Mouse (Mus musculus) embryo, embryonic 10.5 days (tissue): ENCODE results near the gene Lhfpl2.
A peak's percentile ranks its signal among the peaks of the same experiment; 100 is the strongest.

Experiments
- DNase-seq: peaks from one replicate; pipeline ENCODE4 v3.0.0-alpha.2; 2015; ENCODE audit warnings: low spot score

Lhfpl2 gene

DNA sequence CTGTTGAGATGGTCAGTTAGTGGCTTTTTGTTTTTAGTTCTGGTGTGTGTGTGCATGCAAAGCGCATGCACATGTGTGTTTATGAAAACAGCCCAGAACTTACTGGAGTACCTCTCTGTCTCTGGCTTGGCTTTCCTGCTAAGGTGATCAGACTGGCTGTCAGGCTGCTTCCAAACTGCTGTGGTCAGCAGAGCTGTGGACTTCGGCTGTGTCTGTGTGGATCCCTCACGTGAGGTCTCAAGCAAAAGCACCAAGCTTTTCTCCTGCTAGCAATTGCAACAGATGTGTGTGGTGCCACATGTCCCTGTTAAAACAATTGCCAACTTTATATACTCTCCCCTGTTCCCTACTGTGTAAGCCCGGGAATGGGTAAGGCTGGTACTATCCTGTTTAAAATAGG is 82.8 kb downstream of the Lhfpl2 start:
- DNase-seq: no peak

DNA sequence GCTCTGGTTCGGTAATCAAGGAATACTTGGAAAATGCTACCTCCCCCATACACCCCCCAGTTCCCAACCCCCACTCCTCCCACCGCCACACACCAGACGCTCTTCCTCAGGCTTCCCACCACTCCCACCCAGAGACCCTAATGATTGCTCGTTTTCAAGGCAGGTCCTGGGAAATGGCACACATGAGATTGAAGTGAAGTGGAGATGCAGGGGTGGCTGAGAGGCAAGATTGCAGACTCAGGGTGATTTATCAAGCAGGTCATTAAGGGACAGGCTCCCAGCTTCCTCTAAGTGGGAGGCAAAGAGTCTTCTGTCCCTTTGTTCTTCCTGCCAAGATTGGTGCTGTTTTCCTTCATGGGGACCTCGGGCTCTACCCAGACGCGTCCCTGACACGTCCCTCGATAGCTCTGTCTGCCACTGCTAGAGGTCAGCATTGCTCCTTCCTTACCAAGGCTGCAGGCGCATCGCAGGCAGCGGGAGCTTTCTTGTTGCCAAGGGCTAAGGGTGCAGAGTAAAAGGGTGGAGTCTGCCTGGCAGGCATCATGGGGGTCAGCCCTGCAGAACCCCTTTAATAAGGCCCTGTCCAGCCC is 85.6 kb downstream of the Lhfpl2 start:
- DNase-seq: peak; percentile 69

DNA sequence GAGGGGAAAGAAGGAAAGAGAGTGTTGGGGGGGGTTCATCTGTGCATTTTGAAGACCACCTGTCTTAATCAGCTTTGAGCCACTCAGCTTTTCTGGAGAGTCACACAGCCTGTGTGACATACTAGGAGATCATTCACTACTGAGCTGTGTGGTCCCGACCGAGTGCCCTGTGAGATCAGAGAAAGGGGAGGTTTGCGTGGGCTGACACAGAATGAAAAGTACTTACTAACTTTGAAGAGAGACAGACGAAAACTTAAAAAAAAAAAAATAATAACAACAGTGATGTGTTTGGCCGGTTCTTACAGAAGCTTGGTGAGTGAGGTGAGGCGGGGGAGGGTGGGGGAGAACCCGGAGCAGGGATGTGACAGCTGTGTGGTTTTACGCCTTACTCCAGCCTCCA is 86.9 kb downstream of the Lhfpl2 start:
- no peak for DNase-seq

DNA sequence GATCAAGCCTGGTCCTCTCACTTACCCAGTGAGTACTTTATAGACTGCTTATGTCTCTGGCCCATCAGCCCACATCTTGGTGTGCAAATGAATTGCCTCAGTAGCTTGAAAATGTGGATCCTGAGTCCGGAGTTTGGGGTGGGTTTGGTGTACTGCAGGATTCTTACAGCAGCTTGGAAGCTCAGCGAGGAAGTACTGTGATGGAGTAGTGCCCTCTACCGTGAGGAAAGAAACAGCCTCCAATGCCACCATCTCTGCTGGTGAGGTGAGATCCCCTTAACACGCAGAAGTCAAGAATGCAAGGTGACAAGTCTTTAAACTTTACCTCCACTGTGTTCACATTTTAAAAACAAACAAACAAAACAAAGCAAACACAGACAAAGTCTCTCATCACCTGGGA is 89.7 kb downstream of the Lhfpl2 start:
- DNase-seq: peak; percentile 51

DNA sequence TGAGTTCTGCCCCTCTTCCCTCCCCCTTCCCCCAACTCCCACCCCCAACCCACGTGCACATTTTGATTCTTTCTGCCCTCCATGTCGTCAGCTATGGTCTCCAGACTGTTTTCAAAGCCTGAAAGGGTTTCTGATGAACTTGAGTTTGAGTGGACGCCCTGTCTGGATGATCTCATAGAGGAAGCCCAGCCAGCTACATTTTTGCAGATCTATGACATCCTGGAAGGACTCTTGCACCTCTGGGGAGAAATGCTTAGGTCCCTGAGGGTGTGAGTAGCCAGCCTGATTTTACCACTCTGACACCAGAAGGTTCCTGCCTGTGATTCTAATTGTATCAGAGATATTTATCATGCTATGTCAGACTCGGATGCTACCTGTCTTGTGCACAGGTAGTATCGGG is 91.4 kb downstream of the Lhfpl2 start:
- DNase-seq: no peak

DNA sequence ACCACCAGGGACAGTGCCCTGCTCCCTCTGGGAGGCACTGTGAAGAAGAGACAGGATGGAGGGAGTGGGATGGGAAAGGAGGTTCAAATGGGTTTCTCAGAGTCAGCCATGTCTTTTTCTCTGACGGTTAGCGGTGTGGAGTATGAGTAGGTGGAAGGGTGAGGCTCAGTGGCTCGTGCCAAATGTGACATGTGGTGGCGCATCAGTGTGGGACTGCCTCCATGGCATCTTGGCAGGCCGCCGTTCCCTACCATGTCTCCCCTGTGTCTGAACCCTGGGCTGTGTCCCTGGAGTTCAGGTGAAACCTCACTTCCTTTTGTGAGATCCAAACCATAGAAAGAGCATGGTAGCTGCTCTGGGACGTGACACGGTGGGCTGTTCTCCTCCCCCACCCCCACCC is 92.2 kb downstream of the Lhfpl2 start:
- DNase-seq: no peak

DNA sequence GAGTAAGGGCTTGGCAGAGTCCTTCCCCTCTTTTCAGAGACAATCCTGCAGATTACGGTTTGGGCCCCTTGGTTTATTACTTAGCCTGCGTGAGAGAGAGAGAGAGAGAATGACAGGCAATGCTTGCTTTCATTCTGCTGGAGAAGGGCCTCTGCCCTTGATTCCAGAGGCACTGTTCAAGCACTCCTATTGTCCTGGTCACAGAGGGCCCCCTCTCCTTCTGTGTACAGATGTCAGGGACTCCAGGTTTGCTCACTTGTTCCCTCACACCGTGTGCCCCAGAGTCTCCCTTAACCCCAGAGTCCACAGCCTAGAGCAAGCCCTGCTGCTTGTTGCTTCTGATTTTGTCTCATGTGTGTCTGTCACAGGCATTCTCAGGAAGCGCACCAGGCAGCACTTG is 93.7 kb downstream of the Lhfpl2 start:
- DNase-seq: no peak

DNA sequence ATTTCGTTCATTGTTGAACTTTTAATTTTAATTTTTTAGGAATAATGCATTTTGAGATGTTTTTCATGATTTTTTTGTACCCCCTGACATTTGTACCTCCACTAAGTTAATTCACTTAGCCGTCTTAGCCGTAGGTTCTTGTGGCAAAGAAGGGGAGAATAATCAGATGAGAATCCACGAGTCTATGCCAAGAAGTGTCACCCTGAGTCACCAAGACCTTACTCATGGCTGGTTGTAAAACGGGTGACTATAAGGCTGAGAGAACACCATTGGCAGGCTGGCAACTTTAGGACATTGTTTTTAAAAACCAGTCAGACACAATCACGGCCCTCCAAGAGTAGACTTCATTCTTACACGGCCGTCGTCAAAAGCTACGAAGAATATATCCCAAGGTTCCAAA is 95.2 kb downstream of the Lhfpl2 start:
- no peak for DNase-seq

DNA sequence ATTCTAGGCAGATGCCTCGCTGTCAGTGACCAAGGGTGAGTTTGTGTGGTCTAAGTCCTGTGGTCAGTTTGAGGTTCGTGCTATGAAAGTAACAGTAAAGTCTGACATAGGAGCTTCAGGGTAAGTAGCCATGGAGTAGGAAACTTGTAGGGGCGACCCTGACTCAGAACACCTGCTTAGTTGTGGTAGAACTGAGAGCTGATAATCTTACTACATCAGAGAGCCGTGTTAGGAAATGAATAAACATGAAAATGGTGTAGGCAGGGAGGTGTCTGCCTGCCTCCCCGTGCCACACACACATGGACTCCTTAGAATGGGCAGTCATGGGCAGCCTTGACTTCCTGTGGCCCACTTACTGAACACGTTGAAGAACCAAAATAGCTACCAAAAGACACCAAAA is 96.1 kb downstream of the Lhfpl2 start:
- DNase-seq: no peak

DNA sequence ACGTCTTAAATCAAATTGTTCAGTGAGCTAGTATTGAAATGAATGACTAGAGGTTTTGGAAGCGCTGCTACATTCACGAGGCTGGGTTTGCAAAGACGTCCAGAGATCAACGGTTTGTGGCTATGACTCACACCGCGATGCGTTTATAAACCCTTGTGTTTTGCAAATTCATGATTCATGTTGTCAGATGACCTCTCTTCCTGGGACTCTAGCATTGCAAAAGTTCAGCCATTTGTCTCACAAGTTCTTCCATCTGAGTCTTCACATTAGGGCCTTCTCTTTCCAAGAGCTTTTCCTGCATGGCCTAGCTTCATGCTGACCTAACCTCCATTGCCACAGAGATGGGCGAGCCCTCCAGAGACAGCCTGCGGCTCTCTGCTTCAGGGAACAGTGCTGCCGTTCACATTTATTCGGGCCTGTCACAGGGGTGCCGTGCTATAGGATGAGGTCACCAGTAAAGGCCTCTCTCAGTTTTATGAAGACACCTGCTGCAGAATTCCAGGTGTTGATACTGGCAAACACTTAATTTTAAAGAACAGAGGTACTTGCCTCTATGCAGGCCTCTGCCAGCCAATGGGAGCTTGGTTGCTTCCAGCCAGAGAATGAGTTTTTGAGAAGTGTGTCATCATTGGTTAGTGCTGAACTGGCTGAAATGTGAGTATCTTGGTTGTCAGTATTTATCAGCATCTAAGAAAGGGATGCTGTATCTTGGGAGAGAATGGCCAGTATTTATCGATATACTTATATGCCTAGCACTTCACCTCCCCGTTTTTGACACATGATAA is 97.1 kb downstream of the Lhfpl2 start:
- DNase-seq: no peak

DNA sequence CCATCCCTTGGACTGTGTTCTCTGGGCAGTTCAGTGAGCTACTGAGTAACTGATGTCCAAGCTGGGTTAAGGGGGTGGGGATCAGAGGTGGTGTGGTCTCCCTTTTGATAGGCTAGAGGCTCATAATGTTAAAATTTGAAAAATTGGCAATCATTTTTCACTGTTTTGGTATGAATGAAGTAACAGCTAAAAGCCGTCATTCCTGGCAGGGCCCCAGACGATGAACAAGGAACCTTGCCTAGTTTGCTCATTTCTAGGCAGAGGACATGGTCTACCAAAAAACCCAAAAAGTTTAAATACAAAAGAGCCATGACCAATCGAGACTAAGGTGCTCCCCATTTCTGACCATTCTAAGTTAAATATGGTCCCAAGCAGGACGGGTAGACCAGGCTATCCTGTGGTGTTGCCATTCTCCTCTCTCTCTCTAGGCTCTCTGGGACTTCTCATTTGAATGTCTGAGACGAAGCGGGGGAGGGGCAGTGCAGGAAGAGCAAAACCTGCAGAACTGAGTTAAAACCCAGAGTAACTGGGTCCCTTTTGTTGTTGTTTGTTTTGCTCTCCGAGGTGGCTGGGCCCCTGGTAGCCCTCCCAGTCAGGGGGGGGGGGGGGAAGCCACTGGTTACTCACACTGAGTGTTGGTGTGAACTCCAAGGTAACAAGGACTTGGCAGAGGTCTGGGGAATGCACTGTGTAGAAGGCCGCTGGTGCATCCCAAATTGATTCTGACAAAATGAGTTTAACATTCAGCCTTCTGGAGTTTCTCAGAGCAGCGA is 98.2 kb downstream of the Lhfpl2 start:
- no peak for DNase-seq

DNA sequence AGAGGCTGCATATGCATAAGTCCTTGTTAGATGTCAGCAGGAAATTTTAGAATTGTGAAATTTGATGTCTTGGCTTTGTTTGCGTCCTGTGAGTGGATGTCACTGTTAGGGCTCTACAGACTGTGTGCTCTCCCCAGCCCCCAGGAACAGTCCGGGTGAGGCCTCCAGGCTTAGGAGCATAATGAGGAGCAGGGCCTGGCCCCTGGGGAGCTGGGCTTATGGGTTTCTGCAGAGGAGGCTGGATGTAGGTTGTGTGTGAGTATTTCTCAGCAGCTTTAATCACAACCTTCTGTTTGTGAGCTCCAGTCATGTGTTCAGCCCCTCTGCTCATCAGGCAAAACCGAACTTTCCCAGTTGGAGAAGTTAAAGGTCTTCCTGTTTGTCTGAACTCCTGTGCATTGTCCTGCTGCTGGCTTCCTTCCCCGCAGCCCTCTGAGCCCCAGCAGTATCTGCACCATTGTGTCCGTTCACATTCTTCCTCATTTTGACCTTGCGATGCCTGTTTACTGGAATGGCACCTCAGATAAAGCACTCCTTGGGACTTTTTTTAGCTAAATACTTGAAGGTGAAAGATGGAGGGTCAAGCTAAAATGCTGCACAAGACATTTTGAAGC is 101.4 kb downstream of the Lhfpl2 start:
- no peak for DNase-seq

DNA sequence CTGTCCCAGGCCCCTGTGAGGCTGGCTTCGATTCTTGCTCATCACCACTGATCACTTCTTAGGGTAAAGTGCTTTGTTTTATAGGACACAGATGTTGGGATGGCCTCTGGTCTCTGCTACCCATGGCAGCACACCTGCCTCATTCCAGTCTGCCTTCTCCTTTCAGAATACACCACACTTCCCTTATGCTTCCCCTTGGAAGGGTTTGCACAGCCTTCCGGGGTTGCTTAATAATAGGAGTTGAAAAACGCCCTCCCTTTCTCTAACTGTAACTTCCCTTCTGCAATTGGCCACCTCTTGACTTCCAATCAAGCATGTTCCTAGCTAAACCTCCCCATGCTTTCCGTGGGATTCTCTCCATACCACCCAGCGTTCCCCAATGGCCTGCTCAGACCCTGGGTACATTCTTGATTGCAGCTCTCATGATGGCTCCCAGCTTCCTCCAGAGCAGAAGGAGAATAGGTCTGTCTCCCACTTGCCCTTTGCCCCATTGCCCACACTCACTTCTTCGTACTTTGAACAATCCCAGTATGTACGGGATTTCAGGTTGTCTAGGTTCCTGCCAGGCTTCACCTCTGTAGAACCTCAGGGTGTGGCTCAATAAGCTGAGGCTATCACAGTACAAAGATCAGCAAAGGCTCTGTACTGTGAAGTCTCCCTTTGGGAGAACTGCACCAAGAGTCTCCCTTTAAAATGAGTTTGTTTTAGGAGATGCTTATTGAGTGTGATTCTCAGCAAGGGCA is 102.1 kb downstream of the Lhfpl2 start:
- no peak for DNase-seq

DNA sequence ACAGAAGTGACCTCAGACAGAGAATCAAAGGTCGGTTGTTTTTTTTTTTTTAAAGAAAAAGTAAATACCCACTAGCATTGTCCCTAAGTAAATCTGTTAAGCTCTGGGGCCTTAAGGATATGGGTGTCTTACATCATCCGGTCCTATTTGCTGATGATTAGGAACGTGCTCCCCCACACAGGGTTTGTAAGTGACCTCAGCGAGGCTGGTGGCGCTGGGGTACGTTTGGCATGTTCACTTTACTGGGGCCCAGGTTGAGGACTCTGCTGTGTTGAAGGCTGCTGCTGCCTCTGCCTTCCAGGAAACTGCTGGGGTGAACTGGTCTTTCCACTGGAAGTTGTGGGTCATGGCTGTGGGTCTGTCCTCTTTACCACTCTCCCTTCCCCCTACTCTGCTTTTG is 106.9 kb downstream of the Lhfpl2 start:
- DNase-seq: no peak

DNA sequence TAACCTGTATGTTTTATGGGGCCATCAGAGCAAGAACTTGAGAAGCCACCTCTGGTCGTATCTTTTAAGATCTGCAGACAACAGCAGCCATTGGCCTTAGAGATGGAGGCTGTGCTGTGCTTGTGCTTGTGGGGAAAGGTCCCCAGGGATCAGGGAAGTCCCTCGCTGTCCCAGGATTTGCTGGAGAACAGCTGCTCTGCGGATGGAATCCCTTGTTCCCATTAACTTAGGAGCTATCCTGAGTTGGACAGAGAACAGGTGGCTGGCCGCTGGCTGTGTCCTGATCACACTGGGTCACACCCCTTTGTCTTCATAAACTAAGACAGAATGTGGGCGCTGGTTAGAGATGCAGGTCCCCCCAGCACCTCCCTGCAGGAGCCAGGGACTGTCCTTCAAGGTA is 110.7 kb downstream of the Lhfpl2 start:
- DNase-seq: no peak

DNA sequence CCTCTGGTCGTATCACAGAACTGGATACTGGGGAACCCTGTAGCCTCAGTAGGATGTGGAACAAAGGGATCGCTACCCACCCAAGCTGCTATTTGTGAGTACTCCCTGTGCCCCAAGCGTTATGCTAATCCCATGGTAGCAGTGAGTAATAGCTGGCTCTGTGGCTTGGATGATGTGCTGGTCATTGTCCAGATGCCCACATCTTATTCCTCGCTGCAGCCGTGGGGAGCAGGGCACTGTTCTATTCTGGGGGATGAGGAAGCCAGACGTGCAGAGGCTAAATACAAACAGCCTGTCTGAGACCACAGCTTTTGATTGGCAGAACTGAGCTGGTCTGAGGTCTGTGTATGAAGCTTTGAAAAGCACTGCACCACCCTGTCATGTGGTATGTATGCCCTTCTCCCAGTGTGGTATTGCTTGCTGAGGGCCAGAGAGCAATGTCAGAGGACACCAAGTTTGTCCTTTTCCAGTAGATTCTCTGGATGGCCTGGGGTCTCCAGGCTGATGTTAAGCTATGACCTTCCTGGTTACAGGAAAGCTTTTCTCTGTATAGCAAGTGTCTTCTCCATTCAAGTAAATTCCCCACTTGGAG is 111.8 kb downstream of the Lhfpl2 start:
- no peak for DNase-seq

DNA sequence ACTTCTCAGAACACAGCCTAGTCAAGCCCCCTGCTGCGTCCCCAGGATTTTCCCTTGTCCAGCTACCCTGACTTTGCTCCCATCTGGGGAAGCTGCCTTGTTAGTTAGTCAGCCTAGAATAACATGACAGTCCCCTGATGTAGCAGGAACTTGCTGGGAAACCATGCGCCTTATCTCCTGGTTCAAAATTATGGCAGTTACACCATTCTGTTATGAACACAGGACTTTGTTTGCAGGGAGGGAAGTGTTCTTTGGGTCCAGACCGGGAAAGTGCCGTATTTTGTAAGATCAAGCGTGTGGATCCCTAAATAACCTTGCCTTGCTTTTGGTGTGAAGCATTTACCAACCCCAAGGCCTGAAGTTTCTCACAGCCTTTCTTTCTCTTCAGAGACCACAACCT is 114.0 kb downstream of the Lhfpl2 start:
- DNase-seq: no peak

DNA sequence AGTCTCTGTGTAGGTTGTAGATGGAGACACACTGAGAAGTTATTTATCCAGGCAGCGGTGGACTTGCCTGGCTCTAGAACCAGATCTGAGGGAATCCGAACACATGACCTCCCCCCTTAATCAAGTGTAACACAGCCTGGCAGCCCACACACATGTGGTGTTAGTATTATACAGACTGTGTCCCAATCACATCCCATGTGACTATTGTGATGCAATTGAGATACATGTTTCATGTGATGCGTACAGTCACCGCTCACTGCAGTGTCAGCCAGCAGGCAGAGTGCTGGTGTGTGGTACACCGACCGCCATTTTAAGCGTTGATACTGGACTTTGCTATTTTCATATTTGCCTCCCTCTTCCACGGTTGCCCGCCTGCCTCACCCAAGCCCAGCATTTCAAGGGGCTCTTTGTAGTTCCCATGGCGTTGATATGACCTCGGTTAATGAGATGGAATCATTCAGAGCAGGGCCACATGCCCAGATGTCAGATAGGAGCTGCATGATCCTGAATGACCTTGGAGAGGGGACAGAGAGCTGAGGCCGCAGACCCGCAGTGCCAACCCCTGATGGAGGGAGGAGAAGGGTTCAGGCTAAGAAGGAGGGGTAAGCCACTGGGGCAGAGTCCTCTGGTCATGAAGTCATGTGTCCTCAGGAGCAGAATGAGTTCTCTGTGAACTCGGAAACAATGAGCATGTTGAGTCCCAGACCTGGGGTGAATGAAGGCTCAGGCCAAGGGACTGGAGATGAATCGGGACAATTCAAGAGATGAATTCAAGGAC is 115.1 kb downstream of the Lhfpl2 start:
- no peak for DNase-seq

DNA sequence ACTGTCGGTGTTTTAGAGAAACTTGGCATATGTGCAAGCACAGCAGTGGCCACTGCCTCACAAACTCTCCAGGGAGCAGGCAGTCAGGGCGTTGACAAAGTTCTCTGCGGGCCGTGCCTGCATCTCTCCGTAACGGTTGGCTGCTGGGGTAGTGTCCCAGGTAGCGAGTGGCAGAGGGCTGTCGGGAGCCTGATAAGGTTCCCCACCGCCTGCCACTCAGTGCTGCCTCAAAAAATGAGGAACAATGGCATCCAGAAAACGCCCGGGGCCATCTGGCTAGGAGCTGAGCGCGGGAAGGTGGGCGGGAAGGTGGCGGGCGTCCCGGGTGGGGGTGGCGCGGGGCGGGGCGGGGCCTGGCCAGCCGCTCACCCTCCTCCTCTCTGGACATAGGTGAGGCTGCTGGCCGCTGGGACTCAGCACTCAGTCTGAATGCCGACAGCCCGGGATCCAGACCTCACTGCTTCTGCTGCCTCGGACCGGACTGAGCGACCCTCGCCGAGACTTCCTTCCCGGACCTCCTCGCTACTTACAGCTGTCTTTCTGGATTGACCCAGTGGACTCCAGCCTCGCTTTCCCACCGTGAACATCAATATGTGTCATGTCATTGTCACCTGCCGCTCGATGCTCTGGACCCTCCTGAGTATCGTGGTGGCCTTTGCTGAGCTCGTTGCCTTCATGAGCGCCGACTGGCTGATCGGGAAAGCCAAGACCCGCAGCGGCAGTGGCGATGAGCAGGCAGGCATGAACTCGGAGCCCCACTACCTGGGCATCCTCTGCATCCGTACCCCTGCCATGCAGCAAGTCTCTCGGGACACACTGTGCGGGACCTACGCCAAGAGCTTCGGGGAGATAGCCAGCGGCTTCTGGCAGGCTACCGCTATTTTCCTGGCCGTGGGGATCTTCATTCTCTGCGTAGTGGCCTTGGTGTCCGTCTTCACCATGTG is 116.3 kb downstream of the Lhfpl2 start:
- DNase-seq: peak; percentile 59
